Mouse (Mus musculus) liver, embryonic 14.5 days (tissue): Measurements from ENCODE around the gene S1pr1. TPM values are rescaled to one million over a fixed set of nuclear protein-coding genes. Genes with fewer than 3 reads are reported as not detected.

Experiments
- ATAC-seq: fragments of 200-750 bp; cut with Nextera tagmentation; 2 replicates; pipeline ENCODE4 v1.8.0; 2017; ENCODE audit warnings: moderate number of reproducible peaks, mild to moderate bottlenecking, moderate library complexity; ENCODE audit not compliant: insufficient read depth
- DNase-seq, 3 experiments: peaks; one replicate each; pipeline ENCODE4 v3.0.0-alpha.2; 2012 to 2013; ENCODE audit warnings: low read depth in 3 of 3, low spot score in 3 of 3
- H3K27ac ChIP-seq: fragments of 300-500 bp; sonication (generic); 2 replicates; pipeline ENCODE4 v1.5.1; 2014; ENCODE audit warnings: moderate library complexity, mild to moderate bottlenecking, control low read depth, inconsistent platforms
- H3K27me3 ChIP-seq: fragments of 300-500 bp; sonication (generic); 2 replicates; pipeline ENCODE4 v1.6.1; 2014; ENCODE audit warnings: mild to moderate bottlenecking, low read length, moderate library complexity; ENCODE audit not compliant: control insufficient read depth, insufficient read depth
- H3K36me3 ChIP-seq: fragments of 300-500 bp; sonication (generic); replicated peaks from 2 replicates; pipeline ENCODE4 v1.6.1; 2014; ENCODE audit warnings: low read depth; ENCODE audit not compliant: control insufficient read depth, insufficient read depth
- H3K4me1 ChIP-seq, 2 experiments: fragments of 200-500 bp in 1 of 2; fragments of 300-500 bp in 1 of 2; sonication (generic) in 1 of 2; replicated peaks; 2 replicates each; pipeline ENCODE4 v1.6.1; 2012 to 2014; ENCODE audit warnings: antibody characterized with exemption in 1 of 2, inconsistent platforms in 1 of 2, low read length in 1 of 2; ENCODE audit not compliant: control insufficient read depth in 2 of 2, insufficient read depth in 2 of 2
- H3K4me2 ChIP-seq: fragments of 300-500 bp; sonication (generic); 2 replicates; pipeline ENCODE4 v1.6.1; 2014; ENCODE audit warnings: low read depth, mild to moderate bottlenecking, control low read depth, moderate library complexity
- H3K4me3 ChIP-seq, 2 experiments: fragments of 200-500 bp in 1 of 2; fragments of 300-500 bp in 1 of 2; sonication (generic) in 1 of 2; 2 replicates each; pipeline ENCODE4 v1.5.1; 2012 to 2014; ENCODE audit warnings: low read depth in 2 of 2, low read length in 2 of 2, mild to moderate bottlenecking in 2 of 2, control low read depth in 1 of 2, inconsistent platforms in 1 of 2, moderate library complexity in 1 of 2; ENCODE audit not compliant: insufficient read depth in 1 of 2
- H3K9ac ChIP-seq: fragments of 300-500 bp; sonication (generic); replicated peaks from 2 replicates; pipeline ENCODE4 v1.6.1; 2014; ENCODE audit warnings: mild to moderate bottlenecking, control low read depth, moderate library complexity
- H3K9me3 ChIP-seq: fragments of 300-500 bp; sonication (generic); 2 replicates; pipeline ENCODE4 v1.6.1; 2016; ENCODE audit warnings: low read length, mixed read lengths; ENCODE audit not compliant: control insufficient read depth
- CTCF ChIP-seq: IDR thresholded peaks from 2 replicates; pipeline ENCODE4 v1.5.1; 2016; ENCODE audit warnings: antibody characterized with exemption, low read depth, control low read depth
- EP300 ChIP-seq: IDR thresholded peaks from 2 replicates; pipeline ENCODE4 v1.6.1; 2016; ENCODE audit warnings: antibody characterized with exemption, low read depth
- WGBS: fragments of 180-500 bp; shearing (Covaris S2); extraction: QIAGEN DNeasy Blood & Tissue Kit; methylation state at CpG from one replicate; pipeline ENCODE4 v1.1.7; 2014; ENCODE audit not compliant: insufficient replicate concordance; 5-methylcytosine and 5-hydroxymethylcytosine counted together
- polyA plus RNA-seq, 2 experiments: library from polyadenylated mRNA; depleted of rRNA in 1 of 2; stranded (reverse) in 1 of 2; unstranded in 1 of 2; fragments of >200 nt; fragmentation: Nextera tagmentation in 1 of 2; extraction: Ambion mirVana in 1 of 2; gene quantifications; 2 replicates each; pipeline versions ENCODE4 v1.2.1 to v1.2.3; 2012 to 2014

The S1pr1 gene
- polyA plus RNA-seq, 2 experiments: 5.6 to 5.9 TPM

DNA sequence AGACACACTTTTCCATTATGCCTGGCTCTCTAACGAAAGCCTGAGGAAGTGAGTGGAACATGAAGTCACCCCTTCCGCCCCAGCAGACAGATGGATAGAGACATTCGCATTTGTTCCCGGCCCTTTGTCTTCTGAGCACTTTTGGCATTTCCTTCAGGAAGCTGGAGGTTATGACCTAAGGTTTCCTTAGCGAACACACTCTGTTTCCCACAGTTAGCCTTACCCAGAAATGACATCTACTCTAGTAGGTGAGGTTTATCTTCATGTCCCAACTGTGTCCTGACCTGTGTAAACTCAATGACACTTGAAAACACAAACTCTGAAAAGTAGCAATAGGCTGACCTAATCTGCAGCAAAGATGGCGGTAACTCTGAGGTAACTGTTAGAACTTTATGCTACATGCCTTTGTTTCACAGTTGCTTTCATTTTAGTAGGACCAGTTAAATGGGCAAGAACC, 5.7 kb downstream of the S1pr1 start:
- WGBS: 63% methylated on average over 6 of the region's 6 CpGs
- H3K4me3 ChIP-seq: no peak overlapping the region
- H3K36me3 ChIP-seq: no peaks in the 10 kb centered on the region
- H3K27ac ChIP-seq: no peak overlapping the region
- ATAC-seq (peak; percentile 32), DNase-seq (no peak)
- no peaks in the 10 kb centered on the region for H3K27me3 ChIP-seq
- H3K9me3 ChIP-seq: no peaks in the 10 kb centered on the region
- H3K4me1 ChIP-seq: peaks cover 0 to 11% of the 10 kb centered on the region in 2 experiments; a peak in 3 of 4 replicates
- no peak for TF ChIP-seq CTCF
- no peak for TF ChIP-seq EP300
- H3K9ac ChIP-seq: no peak overlapping the region
- H3K4me2 ChIP-seq: no peak overlapping the region

DNA sequence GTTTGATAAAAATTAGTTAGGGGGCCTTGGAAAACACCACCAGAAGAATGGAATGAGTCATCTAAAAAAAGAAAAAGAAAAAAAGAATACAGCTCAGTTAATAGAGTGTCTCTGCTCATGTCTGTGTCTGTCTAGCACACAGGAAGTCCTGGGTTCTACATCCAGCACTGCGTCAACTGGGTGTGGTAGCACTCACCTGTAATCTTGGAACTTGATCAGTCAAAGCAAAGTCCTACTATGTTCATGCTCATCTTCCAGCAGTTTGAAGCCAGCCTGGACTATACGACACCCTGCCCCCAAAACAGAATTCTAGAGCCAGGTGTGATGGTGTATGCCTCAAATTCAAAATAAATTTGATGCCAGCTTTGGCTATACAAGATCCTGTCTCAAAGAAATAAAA, 8.1 kb downstream of the S1pr1 start:
- ATAC-seq: no peak
- Histone ChIP-seq H3K4me1 (peaks cover 0 to 2% of the 10 kb centered on the region in 2 experiments; a peak in 1 of 4 replicates), H3K9ac (no peak overlapping the region), H3K27me3 (no peaks in the 10 kb centered on the region), H3K4me2 (no peak overlapping the region), H3K27ac (no peak overlapping the region), H3K9me3 (no peaks in the 10 kb centered on the region), H3K36me3 (no peaks in the 10 kb centered on the region), H3K4me3 (no peak overlapping the region)
- TF ChIP-seq EP300: no peak
- no peak for TF ChIP-seq CTCF
- 75% methylated on average over 2 of the region's 2 CpGs for WGBS
- no peak for DNase-seq

GRCm38 (mm10) chr3:115704254-115704908, 10.5 kb downstream of the S1pr1 start:
- no peak overlapping the region for H3K27ac ChIP-seq

DNA sequence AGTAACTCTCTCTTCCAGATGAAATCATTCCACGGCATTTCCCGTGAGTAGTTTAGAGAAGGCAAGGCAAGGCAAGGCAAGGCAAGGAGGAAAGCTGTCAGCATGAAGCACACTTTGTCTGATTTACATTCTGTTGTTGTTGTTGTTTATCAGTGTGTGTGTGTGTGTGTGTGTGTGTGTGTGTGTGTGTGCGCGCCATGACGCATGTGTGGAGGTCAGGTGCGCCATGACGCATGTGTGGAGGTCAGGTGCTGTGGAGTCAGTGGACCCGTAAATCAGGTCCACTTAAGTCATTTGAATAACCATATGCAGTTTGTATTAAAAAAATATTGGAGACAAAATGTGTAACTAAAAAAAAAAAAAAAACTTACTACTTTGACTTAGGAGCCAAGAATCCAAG, 11.2 kb downstream of the S1pr1 start:
- H3K27me3 ChIP-seq: no peaks in the 10 kb centered on the region

More at GRCm38 (mm10) chr3:115704254-115704908, 10.5 kb downstream of the S1pr1 start:
- Histone ChIP-seq H3K27me3 (no peaks in the 10 kb centered on the region), H3K4me2 (no peak overlapping the region), H3K36me3 (no peaks in the 10 kb centered on the region), H3K9me3 (no peaks in the 10 kb centered on the region), H3K4me1 (peaks cover 0 to 2% of the 10 kb centered on the region in 2 experiments; a peak in 1 of 4 replicates), H3K4me3 (no peak overlapping the region), H3K9ac (no peak overlapping the region)
- TF ChIP-seq CTCF (no peak), EP300 (no peak)
- no peak for ATAC-seq
- no peak for DNase-seq
- WGBS: 32% methylated on average over 9 of the region's 9 CpGs

GRCm38 (mm10) chr3:115702089-115702488, 12.8 kb downstream of the S1pr1 start:
- H3K4me2 ChIP-seq: no peak overlapping the region
- H3K27me3 ChIP-seq: no peaks in the 10 kb centered on the region
- no peaks in the 10 kb centered on the region for H3K9me3 ChIP-seq
- no peak overlapping the region for H3K27ac ChIP-seq
- H3K36me3 ChIP-seq: no peaks in the 10 kb centered on the region
- peaks cover 0 to 2% of the 10 kb centered on the region in 2 experiments; a peak in 1 of 4 replicates for H3K4me1 ChIP-seq
- H3K4me3 ChIP-seq: no peak overlapping the region
- TF ChIP-seq CTCF (no peak), EP300 (no peak)
- no peak overlapping the region for H3K9ac ChIP-seq
- no peak for DNase-seq
- WGBS: 49% methylated on average over 2 of the region's 2 CpGs
- no peak for ATAC-seq

More for the DNA sequence above, 11.2 kb downstream of the S1pr1 start:
- no peak overlapping the region for H3K27ac ChIP-seq
- peaks cover 0 to 2% of the 10 kb centered on the region in 2 experiments; a peak in 1 of 4 replicates for H3K4me1 ChIP-seq
- no peak overlapping the region for H3K4me2 ChIP-seq
- 88% methylated on average over 8 of the region's 8 CpGs for WGBS
- H3K36me3 ChIP-seq: no peaks in the 10 kb centered on the region
- H3K9ac ChIP-seq: no peak overlapping the region
- no peak for ATAC-seq
- H3K4me3 ChIP-seq: no peak overlapping the region
- DNase-seq: no peak
- no peaks in the 10 kb centered on the region for H3K9me3 ChIP-seq
- TF ChIP-seq EP300: no peak
- no peak for TF ChIP-seq CTCF
